8 mouse cellular contexts compared by ENCODE assay signal in genomic region chr4:114685454-114685853, GRCm38 (mm10).
DNase-seq lines count a peak whose midpoint lies in the region; ATAC-seq lines count a peak whose summit lies in the region.

No protein-coding gene starts in this region.

- no peak overlapping the region for H3K4me3 ChIP-seq in limb, embryonic 12.5 days (replicated peaks)
- H3K4me3 ChIP-seq in midbrain, embryonic 16.5 days (ENCODE audit: low read depth, low read length) = 0 out of 2 replicates have a peak overlapping the region, but pooled peaks have one; percentile 3

- 7% methylated on average over 11 of the region's 11 CpGs for WGBS in limb, embryonic 12.5 days
- 7% methylated on average over 11 of the region's 11 CpGs for WGBS in midbrain, embryonic 16.5 days

- no peak overlapping the region for H3K27ac ChIP-seq in limb, embryonic 12.5 days
- H3K27ac ChIP-seq in midbrain, embryonic 16.5 days (ENCODE audit: low read length) = no peak overlapping the region

- no peaks in the 10 kb centered on the region for H3K36me3 ChIP-seq in limb, embryonic 12.5 days
- H3K36me3 ChIP-seq in midbrain, embryonic 16.5 days (ENCODE audit: control insufficient read depth, insufficient read depth, low read length) = no peaks in the 10 kb centered on the region

- H3K4me1 ChIP-seq in limb, embryonic 12.5 days (replicated peaks) = peaks cover 56% of the 10 kb centered on the region
- peaks cover 5% of the 10 kb centered on the region for H3K4me1 ChIP-seq in midbrain, embryonic 16.5 days (ENCODE audit: control insufficient read depth, insufficient read depth, low read length)

- H3K9ac ChIP-seq in limb, embryonic 12.5 days (replicated peaks) = no peak overlapping the region
- H3K9ac ChIP-seq in midbrain, embryonic 16.5 days (ENCODE audit: low read depth, low read length) = 0 out of 2 replicates have a peak overlapping the region, but pooled peaks have one; percentile 7

- H3K4me2 ChIP-seq in limb, embryonic 12.5 days = peak overlapping the region; percentile 49
- peak overlapping the region; percentile 39 for H3K4me2 ChIP-seq in midbrain, embryonic 16.5 days (ENCODE audit: low read length)

- H3K9me3 ChIP-seq in limb, embryonic 12.5 days = no peaks in the 10 kb centered on the region
- H3K9me3 ChIP-seq in midbrain, embryonic 16.5 days (replicated peaks; ENCODE audit: control insufficient read depth, low read length, poor library complexity, severe bottlenecking) = no peaks in the 10 kb centered on the region

- DNase-seq in adrenal gland, postnatal 10 days = peak; percentile 51
- DNase-seq in adrenal gland, postnatal 4 days (ENCODE audit: low spot score in 2 of 2) = no peak
- DNase-seq in urinary bladder, postnatal 14 days (ENCODE audit: low spot score) = peak; percentile 39
- no peak for DNase-seq in urinary bladder, postnatal 25 days (ENCODE audit: low spot score)
- peak; percentile 58 for DNase-seq in heart, postnatal 4 days
- peak; percentile 49 for DNase-seq in thymus, postnatal 4 days

- H3K27me3 ChIP-seq in limb, embryonic 12.5 days = peaks cover 70% of the 10 kb centered on the region
- no peaks in the 10 kb centered on the region; the same call in 1 of the 2 replicates for H3K27me3 ChIP-seq in midbrain, embryonic 16.5 days (ENCODE audit: control insufficient read depth, insufficient read depth, low read depth, low read length)

- ATAC-seq in limb, embryonic 12.5 days (ENCODE audit: insufficient number of reproducible peaks, insufficient read depth, low FRiP score, low TSS enrichment, low read depth) = 0 out of 2 replicates have a peak, but pooled peaks have one; percentile 34
- peak; percentile 69 for ATAC-seq in midbrain, embryonic 16.5 days

Comparison
In these comparisons a context has a peak if more than half of its experiments do, and no peak if none do; other contexts are left out.
1. DNase-seq: peak in adrenal gland, postnatal 10 days (single experiment), urinary bladder, postnatal 14 days (single experiment), heart, postnatal 4 days (single experiment) and thymus, postnatal 4 days (single experiment); none in adrenal gland, postnatal 4 days (0 of 2) and urinary bladder, postnatal 25 days (single experiment).